Mouse (Mus musculus): ENCODE results near the gene Tnfsf14.

The Tnfsf14 gene
- long read RNA-seq, experiment 1: 0 reads
- long read RNA-seq, experiment 2: 0 reads

DNA sequence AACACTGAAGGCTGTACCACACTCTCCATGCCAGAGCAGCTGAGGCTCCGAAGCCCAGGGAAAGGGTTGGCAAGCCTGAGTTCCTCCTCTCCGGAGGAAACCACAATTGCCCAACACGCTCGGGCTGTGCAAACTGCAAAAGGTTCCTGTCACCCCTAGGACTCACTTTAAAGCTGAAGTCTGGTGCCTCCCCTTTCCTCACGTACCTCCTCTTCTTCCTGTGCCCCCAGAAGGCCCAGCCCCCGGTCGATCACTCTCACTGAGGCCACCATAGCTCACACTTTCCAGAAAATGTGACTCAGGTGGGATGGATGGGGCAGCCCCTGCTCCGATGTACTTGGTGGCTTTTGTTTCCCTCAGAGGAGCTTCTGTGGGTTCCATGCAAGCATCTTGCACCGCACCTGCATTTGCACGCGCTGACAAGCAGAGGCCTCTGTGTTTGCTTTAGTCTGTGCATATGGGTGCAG lies at the start of gene Tnfsf14:
TSS of gene Tnfsf14 (minus strand) at position 137 of the 467 bp plus-strand sequence.
- intact Hi-C loops (cut with DNase I): no loop called here

DNA sequence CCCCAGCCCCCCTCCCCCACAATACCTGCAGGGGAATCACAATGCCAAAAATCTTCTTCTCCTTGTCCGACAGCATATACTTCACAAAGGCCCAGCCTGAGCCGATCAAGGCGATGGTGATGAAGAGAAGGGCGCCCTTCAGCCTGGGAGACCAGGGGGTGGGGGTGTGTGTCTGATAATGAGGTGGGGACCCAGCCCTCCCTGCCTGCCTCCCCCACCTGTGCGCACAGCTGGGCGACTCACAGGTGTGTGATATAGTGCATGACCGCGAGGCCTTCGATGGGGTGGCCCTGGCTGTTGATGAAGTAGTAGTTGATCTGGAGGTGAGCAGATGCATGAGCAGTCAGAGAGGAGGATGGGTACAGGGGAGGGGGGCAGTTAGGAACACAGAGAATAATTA lies 43.2 kb upstream of the Tnfsf14 start:
- intact Hi-C loops (cut with DNase I): no loop called here

DNA sequence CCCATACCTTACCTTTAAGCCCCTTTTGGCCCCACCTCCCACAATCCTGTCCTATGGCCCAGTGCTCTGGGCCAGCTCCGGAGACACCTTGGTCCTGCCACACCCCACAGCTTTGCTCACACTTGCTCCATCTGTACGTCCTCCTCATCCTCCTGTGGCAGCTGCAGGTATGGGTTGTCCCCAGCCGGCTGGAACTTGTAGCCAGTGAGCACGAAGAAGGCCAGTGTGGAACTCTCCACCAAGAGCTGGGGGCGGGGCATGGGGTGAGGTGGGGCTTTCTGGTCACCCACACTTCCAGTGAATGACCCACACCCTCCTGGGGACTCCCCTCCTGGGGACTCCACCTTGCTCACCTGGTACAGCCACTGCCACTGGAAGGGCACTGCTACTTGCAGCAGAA lies 41.8 kb upstream of the Tnfsf14 start:
- intact Hi-C loops (cut with DNase I): no loop called here

DNA sequence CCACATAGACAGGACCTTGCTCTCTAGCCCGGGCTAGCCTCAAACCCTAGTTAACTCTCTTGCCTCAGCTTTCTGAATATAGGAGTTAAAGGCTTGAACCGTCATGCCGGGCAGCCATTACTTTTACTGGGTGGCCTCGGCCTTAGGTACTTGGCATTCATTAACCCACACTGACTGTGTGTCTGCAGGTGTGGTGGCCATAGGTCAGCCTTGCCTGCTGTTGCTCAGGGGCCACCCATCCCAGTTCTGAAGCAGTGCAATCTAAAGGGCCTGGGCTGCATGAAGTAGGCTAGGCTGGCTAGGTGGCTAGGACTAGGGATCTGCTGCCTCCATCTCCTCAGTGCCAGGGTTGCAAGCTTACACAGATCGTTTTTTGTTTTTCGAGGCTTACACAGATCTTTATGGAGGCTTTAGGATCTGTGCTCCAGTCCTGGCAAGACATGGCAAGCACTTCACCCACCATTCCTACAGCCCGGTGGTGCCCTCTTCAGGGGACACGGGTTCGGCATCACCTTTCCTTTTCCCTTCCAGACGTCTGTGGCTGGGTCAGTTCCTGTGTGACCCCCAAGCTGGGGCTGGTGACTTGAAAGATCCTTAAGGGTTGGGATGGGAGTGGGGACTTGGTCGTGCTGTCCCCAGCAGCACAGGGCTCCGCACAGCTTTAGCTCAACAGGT lies 40.4 kb upstream of the Tnfsf14 start:
- intact Hi-C loops (cut with DNase I): no loop called here

DNA sequence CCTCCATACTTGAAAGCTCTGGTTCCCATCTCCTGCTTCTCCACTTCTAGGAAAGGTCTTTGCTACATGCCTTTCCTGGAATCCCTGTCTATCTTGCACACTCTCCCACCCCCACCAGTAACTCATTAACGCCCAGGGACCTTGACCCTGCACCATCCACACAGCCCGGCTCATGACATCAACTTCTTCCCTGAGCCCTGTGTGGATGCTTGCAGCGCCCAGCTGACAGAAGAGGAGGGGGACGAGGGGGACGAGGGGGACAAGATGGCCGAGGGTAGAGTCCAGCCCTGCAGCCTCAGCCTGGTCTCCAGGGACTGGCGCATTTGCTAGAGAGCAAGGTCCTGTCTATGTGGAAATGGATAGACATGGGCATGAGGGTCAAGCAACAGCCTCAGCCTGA lies 39.1 kb upstream of the Tnfsf14 start:
- intact Hi-C loops (cut with DNase I): no loop called here

DNA sequence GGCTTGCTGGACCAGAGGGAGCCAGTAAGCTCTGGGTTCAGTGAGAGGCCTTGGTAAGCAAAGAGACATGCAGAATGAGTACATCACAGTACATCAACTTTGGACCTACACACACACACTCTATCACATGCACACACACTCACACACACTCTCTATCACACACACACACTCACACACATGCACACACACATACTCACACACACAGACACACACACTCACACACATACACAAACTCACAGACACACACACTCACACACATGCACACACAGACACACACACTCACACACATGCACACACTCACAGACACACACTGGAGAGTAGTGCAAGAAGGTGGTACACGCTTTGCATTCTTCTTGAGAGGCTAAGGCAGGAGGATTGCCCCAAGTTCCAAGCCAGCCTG lies 38.2 kb upstream of the Tnfsf14 start:
- intact Hi-C loops (cut with DNase I): no loop called here

DNA sequence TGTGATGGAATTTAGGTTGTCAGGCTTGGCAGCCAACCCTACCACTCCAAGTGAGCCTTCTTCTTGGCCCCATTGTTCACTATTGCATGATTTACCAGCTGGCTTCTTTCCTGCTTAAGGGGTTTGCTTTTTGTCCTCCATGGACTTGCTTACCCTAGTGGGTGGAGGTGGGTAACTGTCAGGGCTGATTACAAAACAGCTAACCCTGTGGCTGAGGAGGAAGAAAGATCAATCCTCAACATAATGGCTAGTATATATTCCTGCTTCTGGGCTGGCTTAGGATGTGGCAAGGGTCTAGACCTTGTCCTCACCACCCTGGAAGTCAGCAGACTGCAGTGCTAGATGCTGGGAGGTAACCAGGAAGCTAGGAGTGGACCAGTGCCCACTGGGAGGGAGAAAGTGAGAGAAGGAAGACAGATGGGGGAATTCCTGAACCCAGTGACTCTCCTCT lies 37.4 kb upstream of the Tnfsf14 start:
- intact Hi-C loops (cut with DNase I): no loop called here

DNA sequence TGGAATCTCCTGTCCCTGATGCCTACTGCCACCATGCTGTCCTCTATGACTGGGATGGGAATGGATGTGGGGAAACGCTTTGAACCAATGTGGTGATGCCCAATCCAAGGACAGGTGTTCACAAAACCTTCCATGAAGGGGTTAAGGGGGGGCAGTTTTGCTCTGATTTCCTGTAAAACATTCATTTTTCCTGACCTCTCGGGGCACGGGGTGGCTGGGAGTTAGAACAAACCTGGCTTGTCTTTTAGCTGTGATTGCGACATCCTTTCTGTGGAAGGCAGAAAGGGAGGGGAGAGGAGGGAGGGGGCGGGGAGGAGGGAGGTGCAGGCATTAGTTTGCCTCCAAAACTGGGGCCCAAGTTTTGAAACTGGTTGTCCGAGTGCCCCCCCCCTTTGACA lies 36.8 kb upstream of the Tnfsf14 start:
- intact Hi-C loops (cut with DNase I): no loop called here

DNA sequence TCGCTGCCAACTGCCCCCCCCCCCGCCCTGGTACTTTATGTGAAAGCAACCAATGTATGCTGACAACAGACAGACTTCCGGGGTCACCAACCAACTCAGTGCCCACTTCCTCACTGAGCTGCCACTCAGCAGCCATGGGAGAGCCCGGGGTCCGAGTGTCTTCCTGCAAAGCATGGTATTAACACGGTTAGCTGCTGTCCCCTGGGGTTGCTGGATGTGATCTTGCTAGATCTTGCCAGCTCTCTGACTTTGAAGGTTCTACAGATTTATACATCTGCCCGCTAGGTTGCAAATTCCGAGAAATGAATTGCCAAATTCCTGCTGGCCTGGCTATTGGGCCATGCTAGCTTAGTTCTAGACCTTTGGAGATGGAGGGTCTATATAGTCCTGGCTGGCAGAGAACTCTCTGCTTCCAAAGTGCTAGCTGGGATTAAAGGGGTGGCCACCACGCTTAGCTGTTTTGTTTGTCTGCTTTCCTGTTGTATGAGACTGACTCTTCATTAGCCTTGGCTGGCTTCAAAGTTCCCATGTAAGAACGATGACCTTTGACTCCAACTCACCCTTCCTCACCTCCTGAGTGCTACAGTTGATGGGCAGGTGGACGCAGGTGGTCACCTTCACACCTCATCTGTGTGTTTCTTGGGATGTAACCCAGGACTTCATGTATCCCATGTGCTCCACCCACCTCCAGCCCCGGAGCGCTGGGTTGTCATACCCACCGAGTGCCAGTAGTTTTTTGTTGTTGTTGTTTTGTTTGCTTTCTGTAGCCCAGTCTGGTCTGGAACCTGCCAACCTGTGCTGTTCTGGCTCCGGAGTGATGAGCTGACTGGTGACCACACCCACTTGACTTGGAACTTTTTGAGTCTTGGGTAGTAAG lies 36.1 kb upstream of the Tnfsf14 start:
- intact Hi-C loops (cut with DNase I): no loop called here

DNA sequence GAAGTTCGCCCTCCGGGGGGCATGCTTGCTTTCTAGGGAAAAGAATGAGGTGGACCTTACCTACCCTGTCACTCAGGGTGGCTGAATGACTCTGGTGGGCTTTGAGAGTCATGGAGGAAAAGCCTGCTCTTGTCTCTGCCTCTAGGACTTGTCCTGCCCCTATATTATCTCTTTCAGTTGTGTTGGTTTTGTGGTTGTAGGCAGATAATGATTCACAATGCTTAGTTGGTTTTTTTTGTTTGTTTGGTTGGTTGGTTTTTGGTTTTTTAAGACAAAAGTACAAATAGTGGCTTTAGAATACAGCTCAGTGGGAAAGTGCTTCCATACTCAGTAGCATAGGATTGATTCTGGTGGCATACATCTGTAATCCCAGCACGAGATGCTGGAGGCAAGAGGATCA lies 34.9 kb upstream of the Tnfsf14 start:
- intact Hi-C loops (cut with DNase I): no loop called here

DNA sequence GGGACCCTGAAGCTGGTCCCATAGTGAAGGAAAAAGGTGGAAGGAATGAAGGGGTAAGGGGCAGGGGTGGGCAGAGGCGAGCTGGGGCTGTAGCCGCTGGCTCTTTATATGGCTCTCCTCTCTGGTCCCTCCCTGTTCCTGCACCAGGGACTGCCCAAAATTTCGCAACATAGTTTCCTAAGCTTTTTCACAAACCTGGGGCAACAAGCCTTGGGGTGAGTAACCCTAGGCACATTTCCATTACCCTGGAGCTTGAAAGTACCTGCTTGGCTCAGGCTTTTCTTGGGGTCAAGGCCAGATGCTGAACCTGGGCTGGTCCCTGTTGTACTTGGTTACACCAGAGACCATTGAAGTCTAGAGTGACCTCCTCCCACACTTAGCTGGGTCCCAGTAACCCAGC lies 34.0 kb upstream of the Tnfsf14 start, which contains the start of gene C3:
TSS of gene C3 (minus strand) at position 123 of the 400 bp plus-strand sequence.
- intact Hi-C loops (cut with DNase I): no loop called here

DNA sequence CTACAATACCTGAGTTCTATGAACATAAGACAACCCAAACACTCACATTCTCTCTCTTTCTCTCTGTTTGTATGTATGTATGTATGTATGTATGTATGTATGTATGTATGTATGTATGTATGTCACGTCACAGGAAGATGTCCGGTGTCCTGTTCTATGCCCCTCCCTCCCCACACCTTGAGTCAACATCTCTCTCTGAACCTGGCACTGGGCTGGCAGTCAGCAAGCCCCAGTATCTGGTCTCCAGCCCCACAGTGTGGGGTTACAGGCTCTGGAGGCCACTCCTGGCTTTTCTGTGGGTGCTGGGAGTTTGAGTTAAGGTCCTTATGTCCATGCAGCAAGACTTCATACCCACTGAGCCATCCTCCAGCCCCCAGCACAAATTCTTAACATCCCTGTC lies 33.5 kb upstream of the Tnfsf14 start:
- intact Hi-C loops (cut with DNase I): no loop called here

DNA sequence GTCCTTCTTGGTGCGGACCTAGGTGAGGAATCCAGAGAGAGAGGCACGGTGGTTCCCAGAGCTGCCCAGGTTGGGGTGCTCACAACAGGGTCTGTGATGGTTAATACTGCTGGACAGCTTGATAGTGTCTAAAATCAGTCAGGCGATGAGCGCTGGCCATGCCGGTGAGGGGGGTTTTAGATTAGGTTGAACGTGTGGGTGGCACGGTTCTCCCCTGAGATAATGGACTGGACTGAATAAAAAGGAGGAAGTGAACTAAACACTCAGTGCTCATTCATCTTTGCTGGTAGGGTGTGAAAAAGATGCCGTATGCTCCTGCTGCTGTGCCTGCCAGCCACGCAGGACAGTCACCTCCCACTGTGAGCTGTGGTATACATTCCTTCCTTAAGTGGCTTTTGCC lies 29.3 kb upstream of the Tnfsf14 start:
- intact Hi-C loops (cut with DNase I): no loop called here

DNA sequence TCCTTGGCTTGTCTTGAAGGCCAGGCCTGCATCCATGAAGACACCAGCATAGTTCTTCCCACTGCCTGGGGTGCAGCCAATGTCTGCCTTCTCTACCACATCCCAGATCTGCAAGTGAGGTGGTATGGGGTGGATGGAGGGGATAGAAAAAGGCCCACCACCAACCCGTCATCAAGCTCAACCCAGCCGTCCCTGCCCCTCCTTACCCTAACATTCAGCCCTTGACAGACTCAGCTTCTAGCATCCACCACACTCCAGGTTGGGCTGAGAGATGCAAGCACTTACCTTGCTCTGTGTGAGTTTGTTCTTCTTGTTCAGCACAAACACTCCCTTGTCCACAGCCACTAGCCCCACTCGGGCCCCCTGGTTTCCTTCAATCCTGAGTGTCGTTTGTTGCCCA lies 27.9 kb upstream of the Tnfsf14 start:
- intact Hi-C loops (cut with DNase I): loop anchor here (2.0 kb wide), 2 partner anchors 55 to 113 kb away; no protein-coding TSS in a partner anchor

DNA sequence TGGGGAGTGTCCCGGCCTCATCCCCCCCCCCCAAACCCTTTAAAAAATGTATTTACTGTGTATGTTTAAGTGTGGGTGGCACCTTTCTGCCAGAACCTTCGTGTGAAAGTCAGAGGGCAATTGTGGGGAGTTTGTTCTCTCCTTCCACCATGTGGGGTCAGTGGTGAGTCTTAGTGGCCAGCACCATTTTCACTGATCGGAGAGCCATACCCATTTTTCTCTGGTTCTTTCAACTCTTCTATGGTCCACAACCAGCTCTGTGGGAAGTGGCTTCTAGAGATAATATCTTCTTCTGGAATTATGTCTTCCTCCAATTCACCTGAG lies 25.9 kb upstream of the Tnfsf14 start:
- intact Hi-C loops (cut with DNase I): loop anchor here (2.0 kb wide), 2 partner anchors 57 to 115 kb away; no protein-coding TSS in a partner anchor

DNA sequence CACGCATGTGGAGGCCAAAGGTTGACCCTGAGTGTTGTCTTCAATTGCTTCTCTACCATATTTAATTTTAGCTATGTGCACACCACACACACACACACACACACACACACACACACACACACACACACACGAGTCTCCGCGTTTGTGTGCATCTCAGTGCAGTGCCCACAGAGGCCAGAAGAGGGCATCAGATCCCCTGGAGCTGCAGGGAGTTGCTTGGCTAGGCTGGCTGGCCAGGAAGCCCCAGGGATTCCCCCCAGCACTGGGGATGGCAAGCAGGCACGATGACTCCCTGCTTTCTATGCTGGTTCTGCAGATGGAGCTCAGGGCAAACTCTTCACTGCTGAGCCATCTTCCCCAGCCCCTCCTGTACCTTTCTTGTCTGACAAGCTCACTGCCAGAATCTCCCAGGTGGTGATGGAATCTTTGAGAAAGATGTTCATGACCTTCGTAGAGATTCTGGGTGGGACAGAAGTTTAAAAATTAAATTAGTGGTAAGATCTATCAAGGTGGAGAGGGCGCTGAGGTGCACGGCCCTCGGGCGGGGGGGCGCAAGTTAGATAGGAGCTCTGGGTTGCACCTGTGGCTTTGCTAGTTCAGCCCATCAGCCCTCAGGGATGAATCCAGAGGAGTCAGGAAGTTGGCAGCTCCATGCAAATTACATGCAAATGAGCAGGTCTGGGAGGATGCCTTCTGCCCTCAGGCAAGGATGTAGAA lies 25.3 kb upstream of the Tnfsf14 start:
- intact Hi-C loops (cut with DNase I): no loop called here

DNA sequence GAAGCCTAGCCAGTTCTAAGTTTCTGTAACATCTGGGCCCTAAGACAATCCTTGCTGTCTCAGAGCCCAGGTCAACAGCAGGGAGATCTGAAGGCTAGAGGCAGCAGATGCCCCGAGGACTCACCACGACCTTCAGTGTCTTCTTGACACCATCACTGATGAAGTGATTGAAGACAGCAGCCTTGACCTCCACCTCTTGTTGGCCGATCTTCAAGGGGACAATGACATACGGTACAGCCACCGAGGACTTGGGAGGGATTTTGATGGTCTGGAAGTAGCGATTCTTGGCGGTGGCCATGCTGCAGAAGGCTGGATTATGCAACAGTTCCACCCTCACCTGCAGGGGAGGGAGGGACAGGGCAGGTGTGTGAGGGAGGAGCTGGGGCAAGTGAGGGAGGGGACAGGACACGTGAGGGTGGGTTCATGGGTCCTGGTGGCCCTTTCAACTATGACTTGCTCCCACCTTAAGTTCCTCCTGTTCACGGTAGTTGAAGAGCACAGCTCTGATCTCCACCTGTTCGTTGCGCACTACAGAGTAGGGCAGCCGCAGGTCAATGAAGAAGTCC lies 24.4 kb upstream of the Tnfsf14 start:
- intact Hi-C loops (cut with DNase I): no loop called here

DNA sequence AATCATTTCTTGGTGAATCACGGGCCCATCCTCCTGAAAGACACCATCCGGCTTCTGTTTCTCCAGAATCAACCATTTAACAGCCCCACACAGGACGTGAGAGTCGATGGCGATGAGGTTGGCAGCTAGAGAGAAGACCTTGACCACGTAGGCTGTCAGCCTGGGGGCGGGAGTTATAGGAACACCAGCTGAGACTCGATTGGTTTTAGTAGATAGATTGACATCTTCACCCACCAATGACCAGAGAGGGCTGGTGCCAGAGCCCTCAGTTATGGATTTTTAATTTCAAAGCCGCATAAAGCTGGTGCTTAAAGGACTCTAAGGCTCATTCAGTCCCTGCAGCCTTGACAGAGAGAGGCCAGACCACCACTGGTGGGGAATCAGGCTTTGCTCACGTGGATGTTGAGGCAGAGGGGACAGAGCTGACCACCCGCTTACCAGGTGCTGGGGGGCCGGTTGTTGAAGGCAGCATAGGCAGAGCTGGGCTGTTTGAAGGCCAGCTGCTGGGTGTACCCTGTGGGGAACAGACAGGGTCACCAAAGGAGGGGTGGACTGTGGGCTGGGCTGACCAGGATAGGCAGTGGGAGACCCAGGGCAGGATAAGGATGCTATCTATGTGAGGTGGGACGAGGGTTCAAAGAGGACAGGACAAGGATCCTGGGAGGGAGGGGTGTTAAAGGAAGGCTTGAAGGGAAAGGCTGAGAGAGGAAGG lies 20.9 kb upstream of the Tnfsf14 start:
- intact Hi-C loops (cut with DNase I): no loop called here

DNA sequence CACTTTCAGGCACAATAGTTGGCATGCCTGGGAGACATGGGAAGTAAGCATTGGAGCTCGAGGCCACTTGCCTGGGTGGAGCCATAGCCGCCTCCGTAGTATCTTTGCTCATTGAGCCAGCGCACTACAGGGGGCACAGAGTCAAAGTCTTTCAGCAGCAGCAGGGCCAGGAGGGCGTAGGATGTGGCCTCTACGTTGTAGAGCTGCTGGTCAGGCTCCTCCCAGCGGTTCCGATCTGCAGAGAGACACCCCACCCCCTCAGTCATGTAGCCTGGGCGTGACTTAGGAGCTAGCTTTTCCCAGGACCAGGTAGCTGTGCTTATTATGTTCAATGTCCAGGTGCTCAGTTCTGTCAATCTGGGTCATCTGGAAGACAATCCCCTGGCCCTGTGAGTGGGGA lies 17.5 kb upstream of the Tnfsf14 start:
- intact Hi-C loops (cut with DNase I): no loop called here

DNA sequence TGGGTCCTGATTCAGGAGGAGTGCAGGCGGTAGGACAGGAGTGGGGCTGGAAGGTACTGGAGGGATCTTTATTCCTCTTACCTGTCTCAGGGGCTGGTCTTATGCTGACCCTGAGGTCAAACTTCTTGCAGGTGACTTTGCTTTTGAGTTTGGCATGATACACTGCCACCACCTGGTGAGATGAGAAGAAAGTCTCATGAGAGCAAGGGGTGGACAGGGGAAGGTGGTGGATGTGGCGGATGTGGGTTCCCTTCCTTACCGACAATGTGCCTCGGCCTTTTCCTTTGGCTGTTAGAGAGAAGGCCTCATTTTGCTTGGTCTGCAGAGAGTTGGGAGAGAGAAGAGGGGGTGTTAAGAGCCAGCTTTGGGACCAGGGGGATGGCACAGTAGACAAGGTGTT lies 15.4 kb upstream of the Tnfsf14 start:
- intact Hi-C loops (cut with DNase I): no loop called here

DNA sequence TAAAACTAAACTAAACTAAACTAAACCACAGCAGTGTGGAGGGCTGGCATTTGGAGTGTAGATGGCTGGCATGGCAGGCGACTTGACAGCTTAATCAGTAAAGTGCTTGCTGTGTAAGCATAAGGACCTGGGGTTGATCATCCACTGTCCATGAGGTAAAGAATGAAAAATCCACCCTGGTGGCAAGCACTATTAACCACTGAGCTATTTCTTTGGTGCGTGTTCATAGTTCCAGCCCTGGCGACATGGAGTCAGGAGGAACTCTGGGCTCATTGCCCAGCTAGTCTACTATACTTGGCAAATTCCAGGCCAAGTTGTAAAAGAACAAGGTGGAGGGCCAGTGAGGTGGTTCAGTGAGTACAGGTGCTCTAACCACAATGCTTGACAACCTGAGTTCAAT lies 14.0 kb upstream of the Tnfsf14 start:
- intact Hi-C loops (cut with DNase I): no loop called here

Measured in adrenal gland (tissue).